Mouse (Mus musculus) spleen, postnatal 0 days (tissue): Measurements from ENCODE around the gene Agmat. TPM values are rescaled to one million over a fixed set of nuclear protein-coding genes. Genes with fewer than 3 reads are reported as not detected.

Experiments used
- polyA plus RNA-seq: library from polyadenylated mRNA; unstranded; fragments of >200 nt; fragmentation: Nextera tagmentation; extraction: Ambion mirVana; gene quantifications from 2 replicates; pipeline ENCODE4 v1.2.1, GENCODE M21; 2015

Agmat gene
- 0.22 and 0.29 TPM in 2 replicates for polyA plus RNA-seq

DNA sequence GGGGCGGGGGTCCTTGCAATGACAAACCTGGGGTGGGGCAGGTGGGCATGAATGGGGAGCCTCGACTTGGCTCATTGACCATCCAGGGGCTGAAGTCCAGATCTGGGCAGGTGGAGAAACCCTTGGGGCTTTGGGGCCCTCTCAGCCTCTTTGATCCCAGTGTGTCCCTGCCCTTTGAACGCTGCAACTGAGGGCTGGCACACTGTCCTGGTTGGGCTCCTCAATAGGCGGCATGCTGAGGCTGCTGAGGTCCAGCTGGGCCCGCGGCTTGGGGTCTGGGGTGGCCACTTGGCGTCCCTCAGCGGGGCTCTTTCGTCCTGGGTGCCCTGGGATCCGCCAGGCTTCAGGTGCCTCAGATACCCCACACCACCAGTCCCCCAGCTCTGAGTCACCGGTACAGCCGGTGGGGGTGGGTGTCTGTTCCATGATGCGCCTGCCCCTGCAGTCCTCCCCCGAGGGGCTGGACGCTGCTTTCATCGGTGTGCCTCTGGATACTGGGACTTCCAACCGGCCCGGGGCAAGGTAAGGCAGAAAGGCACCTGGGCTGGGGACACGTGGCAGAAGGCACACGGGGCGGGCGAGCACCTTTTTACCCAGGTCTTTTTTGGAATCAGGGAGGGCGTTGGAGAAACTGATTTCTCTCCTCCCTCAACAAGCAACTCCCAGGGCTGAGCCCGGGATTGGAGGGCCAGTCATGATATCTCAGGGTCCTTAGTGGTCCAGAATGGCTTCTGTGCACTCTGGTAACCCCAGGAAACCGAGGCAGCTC is at the start of gene Agmat:
Gene Agmat (plus strand): TSS at position 95 of the 769 bp plus-strand sequence.

DNA sequence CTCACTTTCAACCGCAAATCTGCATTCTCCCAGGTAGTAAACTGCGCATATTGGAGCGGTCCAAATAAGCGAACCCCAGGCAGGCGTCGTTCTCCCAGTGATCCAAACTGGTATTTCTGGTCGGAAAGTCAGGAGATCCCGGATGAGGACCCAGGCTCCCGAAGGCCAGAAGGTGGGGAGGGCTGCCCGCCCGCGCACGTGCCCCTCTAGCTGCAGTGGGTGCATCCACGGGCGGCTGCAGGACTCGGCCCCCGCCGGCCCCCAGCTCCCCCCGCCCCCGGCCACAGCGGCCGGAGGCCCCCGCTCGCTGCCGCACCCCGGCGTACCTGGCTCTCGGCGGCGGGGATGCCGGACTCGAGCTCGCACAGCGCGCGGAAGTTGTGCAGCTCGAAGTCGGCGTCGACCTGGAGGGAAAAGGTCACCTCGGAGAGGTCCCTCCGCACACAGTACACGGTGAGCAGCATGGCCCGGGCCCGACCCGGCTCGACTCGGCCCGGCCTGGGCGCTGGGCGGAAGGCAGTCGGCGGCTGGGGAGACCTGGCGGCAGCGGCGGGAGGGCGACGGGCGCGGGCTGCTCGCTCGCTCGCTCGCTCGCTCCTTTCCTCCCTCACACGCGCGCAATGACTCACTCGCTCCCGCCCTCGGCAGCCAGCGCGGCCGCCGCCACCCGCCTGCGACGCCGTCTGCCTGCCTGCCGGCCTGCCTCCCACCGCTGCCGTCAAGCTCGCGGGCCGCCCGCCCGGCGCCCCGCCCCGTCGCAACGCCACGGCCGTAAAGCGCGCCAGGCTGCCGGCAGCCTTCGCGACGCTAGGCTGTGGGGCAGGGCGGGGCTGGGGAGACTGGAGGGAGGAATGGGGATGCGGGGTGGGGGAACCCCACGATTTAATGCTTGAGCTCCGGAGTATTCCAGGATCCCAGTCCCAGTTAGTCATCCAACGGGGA is 23.5 kb upstream of the Agmat start, which contains the start of gene Ddi2:
Gene Ddi2 (minus strand): TSS at position 689 of the 942 bp plus-strand sequence.

DNA sequence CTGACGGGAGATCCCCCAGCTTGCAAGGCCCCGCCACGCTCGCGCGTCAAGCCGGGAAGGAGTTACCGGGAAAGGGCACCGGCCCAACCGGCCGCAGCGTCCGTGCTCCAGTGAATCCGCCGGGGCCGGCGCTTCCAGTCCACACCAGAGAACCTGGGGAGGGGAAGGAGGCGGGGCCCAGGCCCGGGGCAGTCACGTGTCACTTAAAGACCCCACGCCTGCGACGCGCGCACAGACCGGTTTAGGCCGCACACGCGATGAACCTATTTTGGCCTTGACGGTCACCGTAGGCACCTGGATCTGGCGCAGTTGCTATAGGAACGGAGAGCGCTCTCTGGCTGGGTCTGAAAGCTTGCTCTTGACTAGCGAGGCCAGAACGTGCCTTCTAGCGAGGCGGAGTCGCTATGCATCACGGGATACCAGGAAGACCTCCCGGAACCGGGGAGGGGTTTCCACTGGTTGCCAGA is 44.1 kb downstream of the Agmat start, which contains the start of gene Dnajc16:
Gene Dnajc16 (minus strand): TSS at position 408 of the 467 bp plus-strand sequence.

DNA sequence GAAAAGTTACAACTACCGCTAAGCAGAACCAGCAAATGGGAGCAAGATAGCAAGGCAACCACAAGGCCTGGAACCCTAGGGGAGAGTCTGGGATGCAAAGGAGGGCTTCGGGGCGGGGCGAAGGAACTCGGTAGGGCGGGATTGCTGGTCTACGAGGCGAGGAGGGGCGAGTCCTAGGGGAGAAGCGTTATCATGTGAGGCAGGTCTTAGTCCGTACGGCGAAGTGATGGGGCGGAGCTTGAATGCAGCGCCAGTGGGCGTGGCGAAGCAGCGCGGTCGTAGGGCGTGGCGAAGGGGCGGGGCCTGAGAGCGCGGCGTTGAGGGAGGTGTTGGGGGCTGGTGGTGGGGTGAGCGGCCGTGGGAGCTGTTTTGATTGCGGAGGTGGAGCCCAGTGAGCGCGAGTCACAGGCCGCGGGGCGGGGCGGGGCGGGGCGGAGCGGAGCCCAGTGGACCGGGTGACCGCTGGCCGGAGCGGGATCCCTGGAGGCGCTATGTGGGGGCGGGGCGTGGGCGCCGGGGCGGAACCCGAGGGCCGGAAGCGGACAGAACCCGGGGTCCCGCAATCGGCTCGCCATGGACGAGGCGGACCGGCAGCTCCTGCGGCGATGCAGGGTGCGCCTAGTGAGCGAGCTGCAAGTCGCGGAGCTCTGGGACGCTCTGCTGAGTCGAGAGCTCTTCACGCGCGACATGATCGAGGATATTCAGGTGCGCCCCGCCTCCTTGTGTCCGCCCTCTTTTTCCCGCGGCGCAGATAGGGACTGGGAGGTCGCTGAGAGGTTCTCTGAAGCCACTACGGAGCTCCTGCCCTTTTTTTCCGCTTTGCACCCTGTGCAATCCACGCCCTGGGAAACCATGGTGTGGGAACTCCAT is 47.0 kb downstream of the Agmat start, which contains the start of gene Casp9:
Gene Casp9 (plus strand): TSS at position 331 of the 870 bp plus-strand sequence.

Other genes with a start within 250 kb of the Agmat start
- gene Spen, start 208.1 kb upstream of the Agmat start, polyA plus RNA-seq = 6.7 and 7.7 TPM in 2 replicates
- gene Fblim1, start 140.6 kb upstream of the Agmat start, polyA plus RNA-seq = 12.8 and 15.0 TPM in 2 replicates
- gene Tmem82, start 128.0 kb upstream of the Agmat start, polyA plus RNA-seq = 0.57 TPM in 2 replicates
- gene Slc25a34, start 122.9 kb upstream of the Agmat start, polyA plus RNA-seq = 0.14 and 0.15 TPM in 2 replicates
- 3.2 and 3.5 TPM in 2 replicates for gene Plekhm2, start 81.8 kb upstream of the Agmat start, polyA plus RNA-seq
- gene Rsc1a1, start 61.1 kb upstream of the Agmat start, polyA plus RNA-seq = not detected in 2 replicates
- 12.9 and 13.9 TPM in 2 replicates for gene Ddi2, start 23.3 kb upstream of the Agmat start, polyA plus RNA-seq
- gene Dnajc16, start 44.3 kb downstream of the Agmat start, polyA plus RNA-seq = 2.1 and 3.0 TPM in 2 replicates
- gene Casp9, start 46.9 kb downstream of the Agmat start, polyA plus RNA-seq = 13.2 and 14.3 TPM in 2 replicates
- 86.9 and 249 TPM in 2 replicates for gene Cela2a, start 79.5 kb downstream of the Agmat start, polyA plus RNA-seq
- not detected in 2 replicates for gene Ctrc, start 99.7 kb downstream of the Agmat start, polyA plus RNA-seq
- gene Efhd2, start 128.2 kb downstream of the Agmat start, polyA plus RNA-seq = 71.6 and 81.3 TPM in 2 replicates